Mouse (Mus musculus) layer of hippocampus, adult 11-12 months (tissue): ENCODE results near the gene Ndufb6.

Experiments used
- DNase-seq: peaks from one replicate; pipeline ENCODE4 v3.0.0; 2022; ENCODE audit warnings: low spot score

Ndufb6 gene

GRCm38 (mm10) chr4:40254385-40255103, 24.7 kb downstream of the Ndufb6 start:
- DNase-seq, result no peak

DNA sequence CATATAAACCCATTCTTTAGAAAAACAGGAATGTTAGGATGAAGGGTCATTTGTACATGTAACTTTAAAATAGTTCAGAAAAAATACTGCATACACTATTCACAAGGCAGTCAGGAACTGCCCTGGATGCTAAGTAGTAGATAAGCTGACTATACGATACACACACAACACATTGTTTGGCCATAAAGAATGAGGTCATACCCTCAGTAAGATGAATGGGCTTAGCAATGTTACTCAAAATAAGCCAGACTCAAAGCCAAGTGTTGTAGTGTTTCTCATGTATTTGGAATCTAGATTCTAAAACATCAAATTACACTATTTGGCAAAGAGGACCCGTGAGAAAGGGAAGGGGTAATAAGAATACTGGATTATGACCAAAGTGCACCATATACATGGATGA, 25.5 kb downstream of the Ndufb6 start:
- no peak for DNase-seq

GRCm38 (mm10) chr4:40250984-40251383, 28.2 kb downstream of the Ndufb6 start:
- DNase-seq, result no peak

GRCm38 (mm10) chr4:40244035-40244434, 35.2 kb downstream of the Ndufb6 start:
- no peak for DNase-seq

DNA sequence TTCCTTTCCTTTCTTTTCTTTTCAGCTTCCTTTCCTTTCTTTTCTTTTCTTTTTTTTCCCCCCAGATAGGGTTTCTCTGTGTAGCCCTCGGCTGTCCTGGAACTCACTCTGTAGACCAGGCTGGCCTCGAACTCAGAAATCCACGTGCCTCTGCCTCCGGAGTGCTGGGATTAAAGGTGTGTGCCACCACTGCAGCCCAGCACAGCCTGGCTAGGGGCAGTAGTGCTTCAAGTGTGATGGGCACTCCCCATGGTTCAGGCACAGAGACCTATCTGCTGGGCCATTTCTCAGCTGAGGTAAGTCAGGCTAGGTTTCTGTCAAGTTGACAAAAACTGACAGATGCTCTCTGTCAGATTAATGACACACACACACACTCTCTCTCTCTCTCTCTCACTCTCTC, 36.2 kb downstream of the Ndufb6 start:
- no peak for DNase-seq

GRCm38 (mm10) chr4:40241928-40242327, 37.3 kb downstream of the Ndufb6 start:
- DNase-seq, result no peak

DNA sequence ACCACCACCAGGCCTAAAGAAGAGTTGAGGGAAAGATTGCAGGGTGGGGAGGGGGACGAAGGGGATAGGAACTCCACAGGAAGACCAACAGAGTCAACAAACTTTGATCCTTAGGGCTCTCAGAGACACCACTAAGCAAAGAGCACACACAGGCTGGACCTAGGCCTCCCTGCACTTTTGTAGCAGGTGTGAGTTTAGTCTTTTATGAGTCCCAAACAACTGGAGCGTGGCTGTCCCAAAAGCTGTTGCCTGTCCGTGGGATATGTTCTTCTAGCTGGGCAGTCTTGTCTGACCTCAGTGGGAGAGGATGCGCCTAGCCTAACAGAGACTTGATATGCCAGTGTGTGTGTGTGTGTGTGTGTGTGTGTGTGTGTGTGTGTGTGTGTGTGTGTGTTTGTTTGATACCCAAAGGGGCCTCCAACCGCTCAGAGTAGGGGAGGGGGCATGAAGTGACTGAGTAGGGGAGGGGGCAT, 38.9 kb downstream of the Ndufb6 start:
- DNase-seq, result no peak

GRCm38 (mm10) chr4:40239409-40240271, 39.6 kb downstream of the Ndufb6 start, which contains the start of gene Ddx58:
Gene Ddx58, minus strand, starts transcription at chr4:40239828.
- peak; percentile 14 for DNase-seq

GRCm38 (mm10) chr4:40238483-40239408, 40.5 kb downstream of the Ndufb6 start:
- DNase-seq, result peak; percentile 15

DNA sequence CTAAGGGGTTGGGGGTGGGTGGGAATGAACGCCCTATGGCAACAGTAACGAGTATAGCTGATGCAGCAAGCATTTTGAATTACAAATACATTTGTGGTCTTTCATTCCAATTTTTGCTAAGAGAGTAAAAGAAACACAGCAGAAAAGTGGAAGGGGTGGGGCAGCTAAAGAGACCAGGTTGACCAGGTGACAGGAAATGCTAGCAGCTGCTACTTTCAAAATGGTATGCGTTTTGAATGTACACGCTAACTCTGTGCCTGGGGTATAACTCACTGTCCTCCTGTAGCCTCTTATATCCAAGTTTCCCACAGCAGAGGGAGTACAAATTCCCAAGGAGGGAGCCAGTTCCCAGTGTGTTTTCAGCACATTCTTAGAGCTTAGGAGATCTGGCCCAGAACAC, 42.4 kb downstream of the Ndufb6 start:
- DNase-seq, result no peak

- DNase-seq, result no peak
These were observed 45.0 kb downstream of the Ndufb6 start for GRCm38 (mm10) chr4:40234256-40234655.

DNA sequence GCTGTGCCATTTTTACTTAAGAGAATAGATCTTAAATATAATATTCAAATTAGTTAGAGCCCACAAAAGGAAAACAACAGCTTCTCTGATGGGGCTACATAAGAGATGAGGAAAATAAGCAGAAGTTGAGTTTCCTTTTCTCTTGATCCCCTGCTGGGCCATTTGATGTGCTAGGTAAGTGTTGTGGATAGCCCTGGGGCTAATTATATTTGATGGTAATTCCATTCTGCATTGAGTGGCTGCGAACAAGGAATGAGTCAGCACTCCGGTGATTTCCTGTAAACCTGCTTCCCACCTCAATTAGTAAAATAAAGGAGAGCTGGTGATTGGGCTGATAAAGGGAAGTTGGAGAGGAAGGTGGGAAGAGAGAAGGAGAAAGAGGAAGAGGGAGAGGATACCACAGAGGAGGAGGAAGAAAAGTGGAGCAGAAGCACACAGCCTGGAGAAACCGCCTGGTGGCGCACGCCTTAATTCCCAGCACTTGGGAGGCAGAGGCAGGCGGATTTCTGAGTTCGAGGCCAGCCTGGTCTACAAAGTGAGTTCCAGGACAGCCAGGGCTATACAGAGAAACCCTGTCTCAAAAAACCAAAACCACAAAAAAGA, 46.1 kb downstream of the Ndufb6 start:
- no peak for DNase-seq

GRCm38 (mm10) chr4:40229723-40230122, 49.5 kb downstream of the Ndufb6 start:
- no peak for DNase-seq

GRCm38 (mm10) chr4:40227886-40228285, 51.3 kb downstream of the Ndufb6 start:
- DNase-seq, result no peak

DNA sequence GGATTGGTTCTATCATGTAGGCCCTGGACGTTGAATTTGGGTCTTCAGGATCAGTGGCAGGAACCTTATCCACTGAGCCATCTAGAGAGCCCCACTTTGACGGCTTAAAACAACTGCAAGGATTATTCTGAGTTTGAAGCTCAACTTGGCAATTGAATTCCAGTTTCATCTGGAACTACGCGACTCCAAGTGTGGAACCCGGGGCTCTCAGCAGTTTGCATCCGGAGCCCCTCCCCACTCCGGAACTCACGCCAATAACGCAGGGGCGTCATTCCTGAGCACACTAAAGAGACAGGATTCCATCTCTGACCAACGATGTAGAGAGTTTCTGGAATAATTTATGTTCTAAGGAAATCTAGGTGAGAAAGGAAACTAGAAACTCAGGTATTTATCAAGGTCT, 52.1 kb downstream of the Ndufb6 start:
- DNase-seq, result no peak

- no peak for DNase-seq
These were observed 53.1 kb downstream of the Ndufb6 start for GRCm38 (mm10) chr4:40226095-40226494.

DNA sequence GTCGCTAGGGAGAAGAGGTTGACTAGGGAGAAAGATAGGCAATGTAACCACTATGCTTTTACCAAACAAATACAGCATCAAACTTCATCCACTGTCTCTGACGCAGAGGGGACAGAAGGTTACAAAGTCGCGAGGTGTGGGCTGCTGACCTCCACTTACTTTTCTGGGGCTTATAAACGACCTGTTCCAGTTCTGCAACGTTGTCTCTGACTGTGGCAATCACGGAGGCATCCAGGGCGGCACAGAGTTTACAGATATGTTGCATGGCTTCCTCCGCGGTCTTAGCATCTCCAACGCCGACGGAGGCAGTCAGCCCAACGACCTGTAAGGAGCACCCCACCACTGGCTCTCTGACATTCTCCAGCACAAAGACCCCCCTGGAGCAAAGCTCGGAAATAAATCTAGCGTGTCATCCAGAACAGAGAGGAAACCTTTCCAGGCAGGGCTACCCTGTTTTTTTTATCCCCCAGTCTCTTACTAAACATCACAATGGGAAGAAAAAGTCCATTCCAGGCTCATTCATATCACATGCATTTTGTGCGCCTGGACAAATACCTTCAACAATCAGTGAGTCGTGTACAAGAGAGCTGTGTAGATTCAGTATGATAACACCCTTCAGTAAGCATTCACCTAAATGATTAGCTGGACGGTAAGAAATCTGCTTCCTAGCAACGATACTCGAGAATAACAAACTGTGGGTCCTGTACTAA, 57.2 kb downstream of the Ndufb6 start:
- DNase-seq, result no peak

- no peak for DNase-seq
These were observed 58.0 kb downstream of the Ndufb6 start for GRCm38 (mm10) chr4:40221004-40221760.
